Mouse (Mus musculus): ENCODE measurements at regions not wholly inside any gene's neighbourhood (a gene's known extent, or its start where the extent isn't known, plus 50 kb on each side); places are given as distances from the start of the nearest gene placed in this dataset.

DNA sequence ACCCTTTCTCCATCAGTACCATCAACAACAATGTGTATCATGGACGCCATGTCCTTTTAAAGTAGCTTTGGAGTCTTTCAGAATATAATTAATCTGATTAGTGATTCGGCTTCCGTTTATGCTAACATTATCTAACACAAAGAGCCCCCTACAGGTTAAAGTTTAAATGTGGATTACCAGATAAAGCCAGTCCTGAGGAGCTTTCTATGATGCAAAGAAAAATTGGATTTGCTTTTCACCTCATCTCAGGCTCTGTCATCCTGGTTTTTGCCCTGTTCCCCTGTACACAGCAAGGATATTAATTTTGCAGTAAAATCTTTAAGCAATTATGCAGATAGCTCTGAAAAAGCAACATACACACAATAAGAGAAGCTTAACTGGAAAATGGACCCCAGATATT lies 412.7 kb upstream of the Tbc1d2b start:
- no peak overlapping the region for H3K4me2 ChIP-seq (ENCODE audit: low read depth, low read length)
- H3K27me3 ChIP-seq (ENCODE audit: control insufficient read depth, insufficient read depth, low read length), result no peaks in the 10 kb centered on the region; the same call in 1 of the 2 replicates
- H3K9ac ChIP-seq (replicated peaks; ENCODE audit: low read depth, low read length), result no peak overlapping the region
- H3K27ac ChIP-seq (ENCODE audit: low read depth, low read length), result no peak overlapping the region
- no peak overlapping the region for H3K4me3 ChIP-seq (ENCODE audit: low read depth, low read length)
- 29% methylated on average over 3 of the region's 3 CpGs for WGBS
- 0 out of 2 replicates have a peak, but pooled peaks have one; percentile 41 for ATAC-seq (ENCODE audit: low read depth)
- no peaks in the 10 kb centered on the region for H3K4me1 ChIP-seq (ENCODE audit: control insufficient read depth, insufficient read depth, low read length)
- H3K9me3 ChIP-seq (ENCODE audit: control insufficient read depth, low read length), result no peaks in the 10 kb centered on the region
- H3K36me3 ChIP-seq (ENCODE audit: control insufficient read depth, insufficient read depth, low read length), result no peaks in the 10 kb centered on the region

DNA sequence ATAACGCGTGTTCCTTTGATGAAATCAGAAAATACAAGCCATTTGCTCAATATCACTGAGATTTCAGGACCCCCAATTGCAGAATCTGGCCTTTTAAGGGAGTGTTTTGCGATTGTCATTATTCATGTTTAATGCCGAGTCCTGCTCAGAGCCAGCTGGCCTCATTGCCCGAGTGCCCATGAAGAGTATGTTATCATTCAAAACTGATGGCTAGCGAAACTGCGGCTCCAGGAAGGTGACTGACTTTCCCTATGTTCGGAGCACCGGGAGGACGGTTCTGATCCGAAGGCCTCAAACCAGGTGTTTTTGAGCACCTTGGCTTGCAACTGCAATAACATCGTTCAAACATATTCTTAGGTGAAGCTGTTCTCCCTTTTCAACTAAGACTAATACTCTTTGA lies 419.5 kb upstream of the Tbc1d2b start:
- no peak for ATAC-seq (ENCODE audit: low read depth)

DNA sequence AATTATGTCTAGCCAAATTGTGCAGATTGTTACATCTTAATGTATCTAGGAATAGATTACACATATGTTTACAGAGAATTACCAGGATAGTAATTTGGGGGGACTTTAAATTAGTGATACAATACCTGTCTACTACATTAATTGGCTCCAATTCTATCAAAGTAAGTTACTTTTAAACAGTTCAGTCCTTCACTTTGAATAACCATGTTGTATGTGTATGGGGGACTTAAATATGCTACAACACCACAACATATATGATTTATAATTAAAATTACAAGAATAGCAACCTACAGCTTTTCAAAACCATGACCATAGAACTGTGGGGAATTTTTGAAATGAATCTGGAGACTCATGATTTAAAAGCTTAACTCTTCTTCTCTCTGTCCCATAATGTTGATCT lies 420.5 kb upstream of the Tbc1d2b start:
- no peak for ATAC-seq (ENCODE audit: low read depth)
- H3K4me2 ChIP-seq (ENCODE audit: low read depth, low read length), result no peak overlapping the region
- H3K27ac ChIP-seq (ENCODE audit: low read depth, low read length), result no peak overlapping the region
- H3K36me3 ChIP-seq (ENCODE audit: control insufficient read depth, insufficient read depth, low read length), result no peaks in the 10 kb centered on the region
- H3K9ac ChIP-seq (replicated peaks; ENCODE audit: low read depth, low read length), result no peak overlapping the region
- peaks cover 7% of the 10 kb centered on the region; the same call in 1 of the 2 replicates for H3K4me1 ChIP-seq (ENCODE audit: control insufficient read depth, insufficient read depth, low read length)
- no peak overlapping the region for H3K4me3 ChIP-seq (ENCODE audit: low read depth, low read length)
- H3K27me3 ChIP-seq (ENCODE audit: control insufficient read depth, insufficient read depth, low read length), result no peaks in the 10 kb centered on the region
- no peaks in the 10 kb centered on the region for H3K9me3 ChIP-seq (ENCODE audit: control insufficient read depth, low read length)

More for the DNA sequence above, 419.5 kb upstream of the Tbc1d2b start:
- Histone ChIP-seq H3K27me3 (ENCODE audit: control insufficient read depth, insufficient read depth, low read length) (no peaks in the 10 kb centered on the region), H3K9ac (replicated peaks; ENCODE audit: low read depth, low read length) (no peak overlapping the region), H3K36me3 (ENCODE audit: control insufficient read depth, insufficient read depth, low read length) (no peaks in the 10 kb centered on the region), H3K4me1 (ENCODE audit: control insufficient read depth, insufficient read depth, low read length) (peaks cover 7% of the 10 kb centered on the region; the same call in 1 of the 2 replicates), H3K4me3 (ENCODE audit: low read depth, low read length) (no peak overlapping the region), H3K27ac (ENCODE audit: low read depth, low read length) (no peak overlapping the region), H3K9me3 (ENCODE audit: control insufficient read depth, low read length) (no peaks in the 10 kb centered on the region), H3K4me2 (ENCODE audit: low read depth, low read length) (no peak overlapping the region)
- WGBS, result 53% methylated on average over 12 of the region's 12 CpGs

- WGBS, result 25% methylated on average over 12 of the region's 12 CpGs
- Histone ChIP-seq H3K9me3 (ENCODE audit: control insufficient read depth, low read length) (no peaks in the 10 kb centered on the region), H3K4me1 (ENCODE audit: control insufficient read depth, insufficient read depth, low read length) (peaks cover 7% of the 10 kb centered on the region; the same call in 1 of the 2 replicates), H3K4me2 (ENCODE audit: low read depth, low read length) (no peak overlapping the region), H3K9ac (replicated peaks; ENCODE audit: low read depth, low read length) (no peak overlapping the region), H3K4me3 (ENCODE audit: low read depth, low read length) (no peak overlapping the region), H3K36me3 (ENCODE audit: control insufficient read depth, insufficient read depth, low read length) (no peaks in the 10 kb centered on the region), H3K27ac (ENCODE audit: low read depth, low read length) (peak overlapping the region; percentile 62; the same call in 1 of the 2 replicates), H3K27me3 (ENCODE audit: control insufficient read depth, insufficient read depth, low read length) (no peaks in the 10 kb centered on the region)
- no peak for ATAC-seq (ENCODE audit: low read depth)
Observed at GRCm38 (mm10) chr9:90691676-90692661, 421.4 kb upstream of the Tbc1d2b start.

DNA sequence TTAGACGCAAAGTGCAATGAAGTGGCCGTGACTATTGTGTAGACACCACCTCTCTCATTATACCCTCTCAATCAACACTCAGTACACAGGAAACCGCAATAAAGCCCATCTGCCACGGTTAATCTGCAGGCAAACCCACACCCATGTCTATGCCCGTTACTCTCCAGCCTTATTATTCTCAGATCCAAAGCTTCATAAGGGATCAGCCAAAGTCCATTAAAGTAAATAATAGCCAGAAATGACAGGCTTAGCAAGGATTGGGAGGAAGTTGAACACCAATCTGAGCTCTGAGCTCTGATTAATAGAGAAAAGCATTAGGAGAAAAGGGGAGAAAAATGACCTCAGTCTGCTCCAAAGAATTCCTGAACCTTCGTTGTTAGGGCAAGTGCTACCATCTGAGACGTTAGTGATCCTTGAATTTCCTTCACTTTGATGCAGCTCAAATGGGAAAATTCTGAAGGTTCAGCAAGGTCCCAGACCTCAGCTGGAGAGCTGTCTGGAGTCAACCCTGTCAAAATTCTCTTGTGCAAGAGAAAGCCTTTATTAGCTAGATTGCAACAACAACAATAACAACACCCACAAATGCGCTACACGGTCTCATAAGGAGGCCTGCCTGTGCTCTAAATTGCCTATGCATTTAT lies 422.5 kb upstream of the Tbc1d2b start:
- Histone ChIP-seq H3K4me2 (ENCODE audit: low read depth, low read length) (no peak overlapping the region; the same call in 1 of the 2 replicates), H3K36me3 (ENCODE audit: control insufficient read depth, insufficient read depth, low read length) (no peaks in the 10 kb centered on the region), H3K27ac (ENCODE audit: low read depth, low read length) (peak overlapping the region; percentile 62), H3K9me3 (ENCODE audit: control insufficient read depth, low read length) (no peaks in the 10 kb centered on the region), H3K9ac (replicated peaks; ENCODE audit: low read depth, low read length) (no peak overlapping the region; the same call in 1 of the 2 replicates), H3K4me1 (ENCODE audit: control insufficient read depth, insufficient read depth, low read length) (peaks cover 7% of the 10 kb centered on the region; the same call in 1 of the 2 replicates), H3K27me3 (ENCODE audit: control insufficient read depth, insufficient read depth, low read length) (no peaks in the 10 kb centered on the region), H3K4me3 (ENCODE audit: low read depth, low read length) (no peak overlapping the region)
- peak; percentile 88 for ATAC-seq (ENCODE audit: low read depth)
- 11% methylated on average over 9 of the region's 9 CpGs for WGBS

- ATAC-seq (ENCODE audit: low read depth), result no peak
- H3K27ac ChIP-seq (ENCODE audit: low read depth, low read length), result peak overlapping the region; percentile 62; the same call in 1 of the 2 replicates
- H3K27me3 ChIP-seq (ENCODE audit: control insufficient read depth, insufficient read depth, low read length), result no peaks in the 10 kb centered on the region
- no peaks in the 10 kb centered on the region for H3K36me3 ChIP-seq (ENCODE audit: control insufficient read depth, insufficient read depth, low read length)
- 48% methylated on average over 13 of the region's 13 CpGs for WGBS
- H3K4me1 ChIP-seq (ENCODE audit: control insufficient read depth, insufficient read depth, low read length), result peaks cover 7% of the 10 kb centered on the region; the same call in 1 of the 2 replicates
- no peaks in the 10 kb centered on the region for H3K9me3 ChIP-seq (ENCODE audit: control insufficient read depth, low read length)
- H3K4me3 ChIP-seq (ENCODE audit: low read depth, low read length), result no peak overlapping the region
- peak overlapping the region; percentile 26; the same call in 1 of the 2 replicates for H3K9ac ChIP-seq (replicated peaks; ENCODE audit: low read depth, low read length)
- H3K4me2 ChIP-seq (ENCODE audit: low read depth, low read length), result peak overlapping the region; percentile 18; the same call in 1 of the 2 replicates
Observed at GRCm38 (mm10) chr9:90694051-90694645, 423.5 kb upstream of the Tbc1d2b start.

DNA sequence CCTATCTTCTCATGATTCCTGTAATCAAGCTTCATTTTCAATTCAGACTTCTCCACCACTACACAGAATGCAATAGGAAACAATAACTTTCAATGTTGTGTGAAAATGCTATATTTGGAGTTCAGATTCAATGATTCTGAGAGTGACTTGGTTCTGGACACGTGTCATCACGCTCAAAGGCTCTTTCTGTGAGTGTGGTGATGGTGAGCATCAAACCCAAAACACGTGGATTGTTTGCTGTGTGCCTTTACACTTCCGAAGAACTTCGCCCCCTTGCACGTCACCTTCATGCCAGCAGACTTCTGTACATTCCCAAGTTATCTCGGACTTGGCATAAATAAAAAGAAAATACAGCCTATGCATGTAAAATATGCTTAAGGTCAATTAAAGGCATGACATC lies 425.1 kb upstream of the Tbc1d2b start:
- WGBS, result 68% methylated on average over 7 of the region's 7 CpGs
- H3K4me2 ChIP-seq (ENCODE audit: low read depth, low read length), result no peak overlapping the region
- H3K9me3 ChIP-seq (ENCODE audit: control insufficient read depth, low read length), result no peaks in the 10 kb centered on the region
- no peak overlapping the region for H3K4me3 ChIP-seq (ENCODE audit: low read depth, low read length)
- ATAC-seq (ENCODE audit: low read depth), result no peak
- no peak overlapping the region for H3K9ac ChIP-seq (replicated peaks; ENCODE audit: low read depth, low read length)
- no peak overlapping the region for H3K27ac ChIP-seq (ENCODE audit: low read depth, low read length)
- H3K4me1 ChIP-seq (ENCODE audit: control insufficient read depth, insufficient read depth, low read length), result peaks cover 7% of the 10 kb centered on the region; the same call in 1 of the 2 replicates
- no peaks in the 10 kb centered on the region for H3K27me3 ChIP-seq (ENCODE audit: control insufficient read depth, insufficient read depth, low read length)
- no peaks in the 10 kb centered on the region for H3K36me3 ChIP-seq (ENCODE audit: control insufficient read depth, insufficient read depth, low read length)

DNA sequence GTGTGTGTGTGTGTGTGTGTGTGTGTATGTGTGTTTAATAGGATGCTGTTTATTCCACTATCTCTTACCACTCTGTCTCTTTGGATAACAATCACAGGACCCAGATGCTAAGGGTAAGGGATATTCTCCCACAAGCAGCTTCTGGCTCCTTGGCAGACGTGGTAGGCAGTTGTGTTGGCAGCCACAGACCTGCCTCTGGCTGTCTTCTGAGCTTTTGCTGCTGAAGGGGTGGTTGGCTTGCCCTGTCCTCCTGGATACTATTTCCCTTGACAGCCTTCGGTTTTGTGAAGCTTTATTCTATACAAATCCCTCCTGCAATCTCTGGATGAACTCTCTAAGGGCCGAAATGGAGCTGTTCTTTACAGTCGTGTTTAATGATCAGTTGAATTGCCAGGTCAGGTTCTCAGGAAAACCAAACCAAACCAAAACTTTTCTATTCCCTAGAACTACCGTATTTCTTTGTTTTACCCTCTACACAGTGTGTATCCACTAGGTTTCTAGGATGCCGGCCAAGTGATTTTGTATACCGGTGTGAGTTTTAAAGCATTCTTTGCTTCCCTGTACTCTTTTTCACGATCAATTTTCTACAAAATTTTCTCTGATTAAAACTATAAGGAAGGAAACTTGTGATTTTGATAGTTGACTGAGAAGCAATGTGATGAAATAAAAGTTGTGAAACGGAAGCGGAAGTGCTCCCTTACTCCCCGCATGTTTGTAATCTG lies 426.8 kb upstream of the Tbc1d2b start:
- H3K36me3 ChIP-seq (ENCODE audit: control insufficient read depth, insufficient read depth, low read length), result no peaks in the 10 kb centered on the region
- no peak for ATAC-seq (ENCODE audit: low read depth)
- H3K9me3 ChIP-seq (ENCODE audit: control insufficient read depth, low read length), result no peaks in the 10 kb centered on the region
- H3K27ac ChIP-seq (ENCODE audit: low read depth, low read length), result peak overlapping the region; percentile 55; the same call in 1 of the 2 replicates
- H3K27me3 ChIP-seq (ENCODE audit: control insufficient read depth, insufficient read depth, low read length), result no peaks in the 10 kb centered on the region
- H3K4me3 ChIP-seq (ENCODE audit: low read depth, low read length), result no peak overlapping the region
- no peak overlapping the region; the same call in 1 of the 2 replicates for H3K4me2 ChIP-seq (ENCODE audit: low read depth, low read length)
- H3K4me1 ChIP-seq (ENCODE audit: control insufficient read depth, insufficient read depth, low read length), result peaks cover 7% of the 10 kb centered on the region; the same call in 1 of the 2 replicates
- WGBS, result 49% methylated on average over 11 of the region's 11 CpGs
- no peak overlapping the region for H3K9ac ChIP-seq (replicated peaks; ENCODE audit: low read depth, low read length)

Measured in neural tube, embryonic 14.5 days (tissue).